Mouse (Mus musculus) heart, adult 2 months (tissue): ENCODE data around the gene Gas2l1. TPM values are rescaled to one million over a fixed set of nuclear protein-coding genes. Genes with fewer than 3 reads are reported as not detected.

Source experiments
- DNase-seq, 2 experiments: peaks; one replicate each; pipeline ENCODE4 v3.0.0; 2021
- H3K27ac ChIP-seq: fragments of 200-600 bp; 2 replicates; pipeline ENCODE4 v1.8.1; 2022
- H3K27me3 ChIP-seq: fragments of 200-500 bp; 2 replicates; pipeline ENCODE4 v1.6.1; 2012; ENCODE audit warnings: mild to moderate bottlenecking, low read length, inconsistent platforms, mixed read lengths; ENCODE audit not compliant: control insufficient read depth, insufficient read depth
- H3K36me3 ChIP-seq: fragments of 200-500 bp; 2 replicates; pipeline ENCODE4 v1.6.1; 2012; ENCODE audit warnings: low read length, inconsistent platforms; ENCODE audit not compliant: control insufficient read depth, insufficient read depth
- H3K4me1 ChIP-seq: fragments of 200-500 bp; 2 replicates; pipeline ENCODE4 v1.6.1; 2011; ENCODE audit warnings: low read length; ENCODE audit not compliant: control insufficient read depth, insufficient read depth
- H3K4me3 ChIP-seq: fragments of 200-600 bp; 2 replicates; pipeline ENCODE4 v1.8.1; 2022
- H3K79me2 ChIP-seq: fragments of 200-500 bp; replicated peaks from 2 replicates; pipeline ENCODE4 v1.6.1; 2012; ENCODE audit warnings: mild to moderate bottlenecking, inconsistent platforms, low read length, moderate library complexity, mixed read lengths; ENCODE audit not compliant: control insufficient read depth, insufficient read depth
- H3K9ac ChIP-seq: fragments of 200-500 bp; 2 replicates; pipeline ENCODE4 v1.6.1; 2012; ENCODE audit warnings: low read depth, mild to moderate bottlenecking, control low read depth, inconsistent platforms, low read length, mixed read lengths
- CTCF ChIP-seq: fragments of 200-600 bp; IDR thresholded peaks from 2 replicates; pipeline ENCODE4 v1.8.1; 2022; ENCODE audit warnings: antibody characterized with exemption, mild to moderate bottlenecking, moderate library complexity
- EP300 ChIP-seq: fragments of 200-500 bp; IDR thresholded peaks from 2 replicates; pipeline ENCODE4 v1.6.1; 2011; ENCODE audit warnings: low read depth, low read length, control low read depth; ENCODE audit not compliant: insufficient read depth
- POLR2A ChIP-seq: fragments of 200-500 bp; IDR thresholded peaks from 2 replicates; pipeline ENCODE4 v1.6.1; 2011; ENCODE audit warnings: mild to moderate bottlenecking, low read depth, low read length, control low read depth; ENCODE audit not compliant: insufficient read depth
- WGBS: fragments of 180-500 bp; shearing (Covaris S2); methylation state at CpG from one replicate; pipeline ENCODE4 v1.1.7; 2018; 5-methylcytosine and 5-hydroxymethylcytosine counted together
- intact Hi-C: fragments of 180-260 bp; cut with DNase I; formaldehyde crosslinking; loops from one replicate; pipeline ENCODE4 v1.15.1; 2025
- microRNA-seq, 2 experiments: library from miRNA; unstranded; fragments of <30 nt; microRNA quantifications; one replicate each; pipeline ENCODE4 v1.2.0; 2021
- polyA plus RNA-seq: library from polyadenylated mRNA; depleted of rRNA; stranded (reverse); fragments of >200 nt; gene quantifications from 2 replicates; pipeline ENCODE4 v1.2.3, GENCODE M21; 2012; rRNA removed
- total RNA-seq, 2 experiments: library from RNA; stranded (reverse); gene quantifications; 2 replicates each; pipeline ENCODE4 v1.2.3; 2021

The Gas2l1 gene
- total and polyA plus RNA-seq, 3 experiments, result 18.2 to 27.9 (median 21.0) TPM

DNA sequence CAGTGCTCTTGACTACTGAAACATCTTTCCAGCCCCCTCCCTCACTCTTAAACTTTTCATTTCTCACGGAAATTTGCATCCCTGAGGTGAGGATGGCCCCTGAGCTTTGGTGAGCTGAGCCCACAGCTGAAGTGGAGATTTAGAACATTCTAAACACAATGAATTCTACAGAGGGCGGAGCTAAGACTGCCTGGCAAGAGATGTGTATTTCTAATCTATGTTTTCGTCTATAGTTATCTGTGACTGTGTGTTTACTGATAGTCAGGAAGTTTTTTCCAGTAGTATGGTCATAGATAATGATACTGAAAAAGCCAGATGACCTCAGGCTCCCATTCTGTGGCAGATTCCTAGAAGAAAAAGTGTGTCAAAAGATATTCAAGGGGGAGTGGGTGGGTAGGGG, 56.3 kb downstream of the Gas2l1 start:
- intact Hi-C loops, result no loop called here
- DNase-seq, result no peak
- H3K27ac ChIP-seq, result no peak overlapping the region

DNA sequence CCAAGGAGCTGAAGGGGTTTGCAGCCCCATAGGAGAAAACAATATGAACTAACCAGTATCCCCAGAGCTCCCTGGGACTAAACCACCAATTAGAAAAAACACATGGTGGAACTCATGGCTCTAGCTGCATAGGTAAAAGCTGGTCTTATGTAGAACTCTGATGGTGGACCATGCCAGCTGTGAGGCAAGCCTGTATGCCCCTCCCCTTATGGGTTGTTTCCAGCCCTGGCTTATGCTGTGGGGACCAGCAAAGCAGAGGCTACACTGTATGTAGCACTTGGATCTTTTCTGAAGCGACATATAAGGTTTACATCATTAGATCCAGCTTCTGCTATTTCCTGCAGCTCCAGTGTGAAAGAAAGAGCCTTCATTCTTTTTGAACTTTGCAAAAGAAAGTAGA, 57.9 kb downstream of the Gas2l1 start:
- no peak overlapping the region for H3K27ac ChIP-seq
- DNase-seq, result no peak
- H3K4me3 ChIP-seq, result no peak overlapping the region
- peaks cover 1% of the 10 kb centered on the region for H3K4me1 ChIP-seq
- H3K27me3 ChIP-seq, result no peaks in the 10 kb centered on the region
- intact Hi-C loops, result no loop called here
- no peak overlapping the region for H3K9ac ChIP-seq
- H3K79me2 ChIP-seq, result no peaks in the 10 kb centered on the region
- TF ChIP-seq EP300 (no peak), POLR2A (no peak), CTCF (no peak)
- no peaks in the 10 kb centered on the region for H3K36me3 ChIP-seq
- 83% methylated on average over 1 of the region's 1 CpGs for WGBS

More for the DNA sequence above, 56.3 kb downstream of the Gas2l1 start:
- Histone ChIP-seq H3K27me3 (no peaks in the 10 kb centered on the region), H3K4me1 (peaks cover 1% of the 10 kb centered on the region), H3K79me2 (no peaks in the 10 kb centered on the region), H3K36me3 (no peaks in the 10 kb centered on the region), H3K9ac (no peak overlapping the region), H3K4me3 (no peak overlapping the region)
- TF ChIP-seq EP300 (no peak), CTCF (no peak), POLR2A (no peak)
- WGBS, result 56% methylated on average over 3 of the region's 3 CpGs

DNA sequence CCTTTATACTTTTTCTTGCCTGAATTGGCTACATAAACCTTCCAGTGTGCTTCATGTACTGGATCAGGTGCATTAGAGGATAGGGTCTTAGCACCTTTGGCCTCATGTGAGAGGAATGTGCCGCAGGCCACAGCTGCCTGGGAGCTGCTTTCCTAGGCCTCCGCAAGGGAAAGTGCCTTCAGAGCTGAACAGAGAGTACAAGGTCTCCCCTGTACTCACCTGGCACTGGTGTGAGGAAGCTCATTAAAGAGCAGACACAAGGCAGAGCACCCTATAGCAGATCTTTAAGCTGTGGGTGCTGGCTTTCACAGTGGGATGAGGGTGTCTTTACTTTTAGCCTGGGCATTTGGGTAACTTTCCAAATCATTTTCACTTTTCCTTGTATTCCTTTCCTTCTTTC, 59.6 kb downstream of the Gas2l1 start:
- no peaks in the 10 kb centered on the region for H3K27me3 ChIP-seq
- no peak overlapping the region for H3K9ac ChIP-seq
- no peaks in the 10 kb centered on the region for H3K4me1 ChIP-seq
- H3K27ac ChIP-seq, result no peak overlapping the region
- no peak for DNase-seq
- H3K79me2 ChIP-seq, result no peaks in the 10 kb centered on the region
- 97% methylated on average over 2 of the region's 2 CpGs for WGBS
- TF ChIP-seq CTCF (no peak), EP300 (no peak), POLR2A (no peak)
- H3K36me3 ChIP-seq, result no peaks in the 10 kb centered on the region
- H3K4me3 ChIP-seq, result no peak overlapping the region
- intact Hi-C loops, result no loop called here

Small RNAs within 50 kb of the gene (microRNA-seq; reads per million reads assigned to microRNA genes)
- 0 reads per million in 2 experiments for gene Gm47296

Other genes with a start within 250 kb of the Gas2l1 start
- gene Nf2, start 215.8 kb downstream of the Gas2l1 start, total RNA-seq, result 10 to 100 TPM; 77.1 to 85.0 TPM
- 57.1 and 85.2 TPM in 2 replicates for gene Nf2, start 215.8 kb downstream of the Gas2l1 start, polyA plus RNA-seq
- under 1 TPM; 0.50 to 0.75 TPM for gene Nipsnap1, start 191.4 kb downstream of the Gas2l1 start, total RNA-seq
- 1.6 and 3.6 TPM in 2 replicates for gene Nipsnap1, start 191.4 kb downstream of the Gas2l1 start, polyA plus RNA-seq
- 10 to 100 TPM; 16.2 to 16.5 TPM for gene Thoc5, start 170.0 kb downstream of the Gas2l1 start, total RNA-seq
- 12.8 and 15.8 TPM in 2 replicates for gene Thoc5, start 170.0 kb downstream of the Gas2l1 start, polyA plus RNA-seq
- under 1 TPM in 1 of 2 experiments, not detected in 1; 0.05 TPM for gene Nefh, start 117.3 kb downstream of the Gas2l1 start, total RNA-seq
- 0.06 and 0.08 TPM in 2 replicates for gene Nefh, start 117.3 kb downstream of the Gas2l1 start, polyA plus RNA-seq
- 10 to 100 TPM; 48.1 to 48.6 TPM for gene Ap1b1, start 78.5 kb downstream of the Gas2l1 start, total RNA-seq
- gene Ap1b1, start 78.5 kb downstream of the Gas2l1 start, polyA plus RNA-seq, result 64.2 and 77.2 TPM in 2 replicates
- gene Rasl10a, start 7.2 kb downstream of the Gas2l1 start, total RNA-seq, result 1 to 10 TPM; 5.0 to 8.1 TPM
- 5.2 and 5.4 TPM in 2 replicates for gene Rasl10a, start 7.2 kb downstream of the Gas2l1 start, polyA plus RNA-seq
- gene Rhbdd3, start 33.6 kb upstream of the Gas2l1 start, total RNA-seq, result 10 to 100 TPM; 21.2 to 23.3 TPM
- gene Rhbdd3, start 33.6 kb upstream of the Gas2l1 start, polyA plus RNA-seq, result 30.9 and 34.4 TPM in 2 replicates
- 10 to 100 TPM; 89.7 to 92.3 TPM for gene Ewsr1, start 33.9 kb upstream of the Gas2l1 start, total RNA-seq
- 164 and 193 TPM in 2 replicates for gene Ewsr1, start 33.9 kb upstream of the Gas2l1 start, polyA plus RNA-seq
- gene Emid1, start 86.9 kb upstream of the Gas2l1 start, total RNA-seq, result 1 to 10 TPM in 1 of 2 experiments, under 1 TPM in 1; 0.82 to 1.2 TPM
- 2.5 and 3.8 TPM in 2 replicates for gene Emid1, start 86.9 kb upstream of the Gas2l1 start, polyA plus RNA-seq
- gene Kremen1, start 196.2 kb upstream of the Gas2l1 start, total RNA-seq, result 10 to 100 TPM; 80.3 to 93.9 TPM
- gene Kremen1, start 196.2 kb upstream of the Gas2l1 start, polyA plus RNA-seq, result 59.7 and 80.8 TPM in 2 replicates